Mouse (Mus musculus) spleen, postnatal 36 days (tissue): Measurements from ENCODE around the gene Gpr137b.
"Not testable (repeated sequence)": the region's sequence is repeated elsewhere in the genome, so short reads cannot be mapped to it uniquely, and the experiment has no call there.

ENCODE experiments used
- DNase-seq, 2 experiments: peaks; one replicate each; pipeline ENCODE4 v3.0.0; 2022; ENCODE audit warnings: low spot score in 2 of 2, mixed read lengths in 1 of 2

Gpr137b gene

GRCm38 (mm10) chr13:13393228-13394095 is at the start of gene Gpr137b:
Gpr137b (minus strand) TSS chr13:13394014.
- peak; percentile 22 to 26 for DNase-seq

GRCm38 (mm10) chr13:13438112-13438953 is 44.5 kb upstream of the Gpr137b start:
- not testable (repeated sequence) for DNase-seq

GRCm38 (mm10) chr13:13437460-13438015 is 43.7 kb upstream of the Gpr137b start, which contains the start of gene Nid1:
Nid1 (plus strand) TSS chr13:13437551.
- DNase-seq: not testable (repeated sequence)

GRCm38 (mm10) chr13:13436161-13436560 is 42.3 kb upstream of the Gpr137b start:
- DNase-seq: not testable (repeated sequence)

- DNase-seq: not testable (repeated sequence)
These were observed 29.5 kb upstream of the Gpr137b start for GRCm38 (mm10) chr13:13423301-13423700.

- DNase-seq: peak in 1 of 2 experiments; percentile 4
These were observed 25.0 kb upstream of the Gpr137b start for GRCm38 (mm10) chr13:13418859-13419258.

- not testable (repeated sequence) for DNase-seq
These were observed 22.2 kb upstream of the Gpr137b start for GRCm38 (mm10) chr13:13416007-13416337.

- peak; percentile 33 to 49 for DNase-seq
These were observed 21.5 kb upstream of the Gpr137b start for GRCm38 (mm10) chr13:13415120-13416006.

GRCm38 (mm10) chr13:13414206-13414605 is 20.4 kb upstream of the Gpr137b start:
- no peak for DNase-seq

GRCm38 (mm10) chr13:13405511-13405910 is 11.7 kb upstream of the Gpr137b start:
- not testable (repeated sequence) for DNase-seq

GRCm38 (mm10) chr13:13404517-13405155 is 10.8 kb upstream of the Gpr137b start:
- DNase-seq: not testable (repeated sequence)

GRCm38 (mm10) chr13:13403839-13404238 is 10.0 kb upstream of the Gpr137b start:
- not testable (repeated sequence) for DNase-seq

- DNase-seq: not testable (repeated sequence)
These were observed 9.6 kb upstream of the Gpr137b start for GRCm38 (mm10) chr13:13403366-13403765.

GRCm38 (mm10) chr13:13402818-13403217 is 9.0 kb upstream of the Gpr137b start:
- not testable (repeated sequence) for DNase-seq

GRCm38 (mm10) chr13:13400851-13401250 is 7.0 kb upstream of the Gpr137b start:
- not testable (repeated sequence) for DNase-seq

- not testable (repeated sequence) for DNase-seq
These were observed 232 bp upstream of the Gpr137b start for GRCm38 (mm10) chr13:13394096-13394395.

GRCm38 (mm10) chr13:13378168-13378859 is 15.5 kb downstream of the Gpr137b start:
- not testable (repeated sequence) for DNase-seq

- no peak for DNase-seq
These were observed 16.6 kb downstream of the Gpr137b start for GRCm38 (mm10) chr13:13377180-13377579.

GRCm38 (mm10) chr13:13373965-13374364 is 19.8 kb downstream of the Gpr137b start:
- not testable (repeated sequence) for DNase-seq

GRCm38 (mm10) chr13:13371436-13371835 is 22.4 kb downstream of the Gpr137b start:
- peak; percentile 68 to 70 for DNase-seq
